ENCODE assay signal across 10 mouse cellular contexts in the genomic region with DNA sequence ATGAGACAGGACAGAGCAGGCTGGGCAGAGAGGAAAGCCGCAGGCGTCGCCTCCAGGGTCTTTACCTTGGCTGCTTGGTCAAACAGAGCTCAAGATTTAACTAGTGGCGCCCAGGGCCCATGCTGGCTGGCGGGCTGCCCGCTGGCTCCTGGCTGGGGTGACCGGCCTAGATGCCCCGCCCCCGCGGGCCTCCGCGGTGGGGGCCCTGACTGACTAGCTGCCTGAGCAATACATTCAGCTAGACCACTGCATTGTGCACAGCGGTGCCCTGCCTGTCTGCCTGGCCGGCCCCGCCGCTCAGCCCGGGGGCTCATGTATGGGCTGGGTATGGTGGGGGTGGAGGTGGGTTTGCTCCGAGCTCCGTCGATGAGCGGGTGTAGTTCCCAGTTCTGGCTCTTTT. TPM values are rescaled to one million over a fixed set of nuclear protein-coding genes. Genes with fewer than 3 reads are reported as not detected.
DNase-seq lines count a peak whose midpoint lies in the region; ATAC-seq lines count a peak whose summit lies in the region.
"Had no signal": no experiment of that assay in that cellular context is flagged by ENCODE, and none has a peak within 500 bp of the region (broad histone marks: within the 10 kb centered on the region; RNA-seq: fewer than 3 reads in every experiment).

No protein-coding gene starts in this region.

- H3K27ac ChIP-seq in intestine, embryonic 15.5 days, result no peak overlapping the region
- no peak overlapping the region for H3K27ac ChIP-seq in intestine, embryonic 16.5 days (ENCODE audit: low read length)
- H3K27ac ChIP-seq: limb, embryonic 15.5 days had no signal

- no peak overlapping the region for H3K9ac ChIP-seq in intestine, embryonic 15.5 days
- no peak overlapping the region for H3K9ac ChIP-seq in intestine, embryonic 16.5 days (ENCODE audit: low read depth, low read length)
- H3K9ac ChIP-seq: limb, embryonic 15.5 days had no signal

- DNase-seq in testis, postnatal 10 days (ENCODE audit: low spot score), result peak; percentile 70
- no peak for DNase-seq in testis, postnatal 14 days (ENCODE audit: low spot score)
- peak; percentile 64 for DNase-seq in kidney, postnatal 10 days
- no peak for DNase-seq in urinary bladder, postnatal 36 days (ENCODE audit: low spot score in 2 of 2)
- DNase-seq in frontal cortex, adult 2 months (ENCODE audit: extremely low spot score in 1 of 2, low spot score in 1 of 2), result no peak

- H3K4me3 ChIP-seq in intestine, embryonic 15.5 days (replicated peaks), result no peak overlapping the region
- no peak overlapping the region for H3K4me3 ChIP-seq in intestine, embryonic 16.5 days (ENCODE audit: low read length)
- H3K4me3 ChIP-seq: limb, embryonic 15.5 days had no signal

- 77% methylated on average over 21 of the region's 21 CpGs for WGBS in intestine, embryonic 15.5 days
- 77% methylated on average over 20 of the region's 21 CpGs for WGBS in intestine, embryonic 16.5 days

- H3K4me2 ChIP-seq in intestine, embryonic 15.5 days (replicated peaks), result no peak overlapping the region
- no peak overlapping the region for H3K4me2 ChIP-seq in intestine, embryonic 16.5 days (ENCODE audit: low read depth, low read length)
- H3K4me2 ChIP-seq: limb, embryonic 15.5 days had no signal

- no peaks in the 10 kb centered on the region for H3K27me3 ChIP-seq in intestine, embryonic 15.5 days (replicated peaks)
- H3K27me3 ChIP-seq in intestine, embryonic 16.5 days (replicated peaks; ENCODE audit: control insufficient read depth, insufficient read depth, low read length), result no peaks in the 10 kb centered on the region
- H3K27me3 ChIP-seq: limb, embryonic 15.5 days; Patski had no signal

- no peaks in the 10 kb centered on the region for H3K9me3 ChIP-seq in intestine, embryonic 15.5 days
- no peaks in the 10 kb centered on the region for H3K9me3 ChIP-seq in intestine, embryonic 16.5 days (ENCODE audit: control insufficient read depth, low read length)
- H3K9me3 ChIP-seq: limb, embryonic 15.5 days had no signal

- ATAC-seq in intestine, embryonic 15.5 days, result peak; percentile 40; the same call in 1 of the 2 replicates
- ATAC-seq in intestine, embryonic 16.5 days, result no peak
- ATAC-seq: intestine, postnatal 0 days; Patski had no signal

- peaks cover 18% of the 10 kb centered on the region for H3K4me1 ChIP-seq in intestine, embryonic 15.5 days (replicated peaks)
- H3K4me1 ChIP-seq in intestine, embryonic 16.5 days (ENCODE audit: control insufficient read depth, insufficient read depth, low read length), result peaks cover 18% of the 10 kb centered on the region

- H3K36me3 ChIP-seq in intestine, embryonic 15.5 days, result peaks cover 69% of the 10 kb centered on the region
- H3K36me3 ChIP-seq in intestine, embryonic 16.5 days (ENCODE audit: control insufficient read depth, insufficient read depth, low read length), result peaks cover 36% of the 10 kb centered on the region

RNA-seq across cellular contexts. Expression of gene Srrt, which starts 6.2 kb away (rescaled TPM):
- 117 and 120 TPM in 2 replicates for polyA plus RNA-seq in intestine, embryonic 15.5 days (2015; fragmentation: Nextera tagmentation; extraction: Ambion mirVana)
- 106 and 113 TPM in 2 replicates for polyA plus RNA-seq in intestine, embryonic 16.5 days (2015; fragmentation: Nextera tagmentation; extraction: Ambion mirVana)
- 268 and 278 TPM in 2 replicates for polyA plus RNA-seq in frontal cortex, adult 2 months (2012; rRNA removed)

RNA-seq across cellular contexts. Expression of gene Ufsp1, which starts 6.8 kb away (rescaled TPM):
- polyA plus RNA-seq in intestine, embryonic 15.5 days (2015; fragmentation: Nextera tagmentation; extraction: Ambion mirVana), result 7.8 and 8.5 TPM in 2 replicates
- polyA plus RNA-seq in intestine, embryonic 16.5 days (2015; fragmentation: Nextera tagmentation; extraction: Ambion mirVana), result 9.5 and 10.7 TPM in 2 replicates
- 12.4 and 13.1 TPM in 2 replicates for polyA plus RNA-seq in frontal cortex, adult 2 months (2012; rRNA removed)

RNA-seq across cellular contexts. Expression of gene Trip6, which starts 13.0 kb away (rescaled TPM):
- polyA plus RNA-seq in intestine, embryonic 15.5 days (2015; fragmentation: Nextera tagmentation; extraction: Ambion mirVana), result 63.9 and 64.8 TPM in 2 replicates
- 61.2 and 68.0 TPM in 2 replicates for polyA plus RNA-seq in intestine, embryonic 16.5 days (2015; fragmentation: Nextera tagmentation; extraction: Ambion mirVana)
- 8.5 and 9.0 TPM in 2 replicates for polyA plus RNA-seq in frontal cortex, adult 2 months (2012; rRNA removed)

RNA-seq across cellular contexts. Expression of gene Ache, which starts 13.9 kb away (rescaled TPM):
- 9.5 and 9.7 TPM in 2 replicates for polyA plus RNA-seq in intestine, embryonic 15.5 days (2015; fragmentation: Nextera tagmentation; extraction: Ambion mirVana)
- 9.0 and 9.3 TPM in 2 replicates for polyA plus RNA-seq in intestine, embryonic 16.5 days (2015; fragmentation: Nextera tagmentation; extraction: Ambion mirVana)
- polyA plus RNA-seq in frontal cortex, adult 2 months (2012; rRNA removed), result 63.7 and 65.6 TPM in 2 replicates

RNA-seq across cellular contexts. Expression of gene Slc12a9, which starts 32.1 kb away (rescaled TPM):
- polyA plus RNA-seq in intestine, embryonic 15.5 days (2015; fragmentation: Nextera tagmentation; extraction: Ambion mirVana), result 14.3 and 15.9 TPM in 2 replicates
- 14.7 and 15.7 TPM in 2 replicates for polyA plus RNA-seq in intestine, embryonic 16.5 days (2015; fragmentation: Nextera tagmentation; extraction: Ambion mirVana)
- polyA plus RNA-seq in frontal cortex, adult 2 months (2012; rRNA removed), result 32.6 and 34.6 TPM in 2 replicates

Comparison
In these comparisons a context has a peak if more than half of its experiments do, and no peak if none do; other contexts are left out.
1. DNase-seq: peak in testis, postnatal 10 days (single experiment) and kidney, postnatal 10 days (single experiment); none in testis, postnatal 14 days (single experiment), urinary bladder, postnatal 36 days (0 of 2) and frontal cortex, adult 2 months (0 of 2).